In the genomic region with DNA sequence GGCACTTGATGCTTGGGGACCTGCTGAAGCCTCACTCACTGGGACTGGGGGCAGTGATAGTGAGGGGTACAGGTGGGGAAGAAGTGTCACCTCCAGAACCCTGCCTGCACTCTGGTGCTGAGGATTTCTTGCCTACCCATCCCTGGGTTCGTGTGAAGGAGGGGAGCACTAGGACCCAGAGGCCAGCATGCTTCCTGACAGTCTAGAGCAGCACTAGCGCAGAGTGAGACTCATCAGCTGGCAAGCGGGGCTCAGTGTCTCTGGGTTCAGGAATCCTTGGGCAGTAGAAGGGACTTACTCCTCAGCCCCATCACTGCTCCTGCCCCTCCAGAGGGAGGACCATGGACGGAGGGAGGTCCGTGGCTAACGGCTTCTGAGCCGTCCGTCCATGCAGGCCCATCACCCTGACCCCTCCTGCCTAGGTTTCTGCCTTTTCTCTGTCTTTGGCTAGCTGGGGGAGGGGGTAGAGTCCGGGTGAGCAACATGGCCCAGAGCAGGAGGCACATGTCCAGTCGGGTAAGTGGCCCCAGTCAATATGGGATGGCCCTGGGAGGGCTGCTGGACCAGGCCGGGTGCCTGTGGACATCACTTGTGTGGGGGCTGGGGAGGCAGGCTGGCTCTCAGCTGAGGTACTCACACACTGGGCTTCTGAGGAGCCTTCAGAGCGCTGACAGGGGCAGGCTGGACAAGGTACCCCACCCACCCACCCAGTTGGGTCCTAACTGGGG, we compare ENCODE assay signal across 8 mouse cellular contexts. TPM values are rescaled to one million over a fixed set of nuclear protein-coding genes. Genes with fewer than 3 reads are reported as not detected.
DNase-seq lines count a peak whose midpoint lies in the region; TF ChIP-seq lines count a peak whose summit lies in the region.

No protein-coding gene starts in this region.

- no peaks in the 10 kb centered on the region for H3K9me3 ChIP-seq in limb, embryonic 10.5 days (replicated peaks)

- peak overlapping the region; percentile 45 for H3K4me3 ChIP-seq in limb, embryonic 10.5 days
- H3K4me3 ChIP-seq in olfactory bulb, adult 2 months (ENCODE audit: insufficient read depth, low read depth, low read length), result peak overlapping the region; percentile 86

- TF ChIP-seq CTCF in olfactory bulb, adult 2 months (IDR thresholded peaks at IDR 0.05; ENCODE audit: insufficient read depth, low read depth, low read length), result no peak

- 14% methylated on average over 12 of the region's 12 CpGs for WGBS in limb, embryonic 10.5 days
- WGBS in olfactory bulb, adult 2 months, result 11% methylated on average over 12 of the region's 12 CpGs

- no peaks in the 10 kb centered on the region for H3K27me3 ChIP-seq in limb, embryonic 10.5 days (ENCODE audit: low read depth, poor library complexity, severe bottlenecking)

- H3K27ac ChIP-seq in limb, embryonic 10.5 days, result peak overlapping the region; percentile 26
- H3K27ac ChIP-seq in olfactory bulb, adult 2 months (ENCODE audit: insufficient read depth, low read depth, low read length), result peak overlapping the region; percentile 83

- peak; percentile 70 for DNase-seq in layer of hippocampus, adult 11-12 months (ENCODE audit: low spot score)
- no peak for DNase-seq in layer of hippocampus, adult 9-10 months (ENCODE audit: low spot score)
- DNase-seq in embryo, embryonic 10 days (ENCODE audit: low spot score), result peak; percentile 79
- peak; percentile 34 for DNase-seq in heart, postnatal 4 days
- DNase-seq in limb, embryonic 10.5 days (ENCODE audit: low spot score), result peak; percentile 67
- DNase-seq in thymus, adult 18-20 months, result no peak
- DNase-seq in ovary, postnatal 10 days (ENCODE audit: low spot score), result no peak

- peaks cover 12% of the 10 kb centered on the region for H3K4me1 ChIP-seq in limb, embryonic 10.5 days
- peaks cover 35% of the 10 kb centered on the region for H3K4me1 ChIP-seq in olfactory bulb, adult 2 months (ENCODE audit: control insufficient read depth, insufficient read depth, low read length)

- TF ChIP-seq POLR2A in olfactory bulb, adult 2 months (IDR thresholded peaks at IDR 0.05; ENCODE audit: insufficient read depth, low read depth, low read length), result peak; percentile 18; the same call in 1 of the 2 replicates

- peaks cover 30% of the 10 kb centered on the region for H3K36me3 ChIP-seq in limb, embryonic 10.5 days

RNA-seq across cellular contexts. Expression of a gene that starts 13.8 kb away (rescaled TPM):
- 100 to 1,000 TPM; 122 to 123 TPM for total RNA-seq in heart, postnatal 4 days (2021)
- polyA plus RNA-seq in limb, embryonic 10.5 days (2016; fragmentation: Nextera tagmentation; extraction: Ambion mirVana), result 96.4 and 108 TPM in 2 replicates
- polyA plus RNA-seq in olfactory bulb, adult 2 months (2012; ENCODE audit: insufficient read depth, insufficient read length, low replicate concordance, missing spikeins), result 187 TPM in 1 of 2 replicates, not detected in the other

RNA-seq across cellular contexts. Expression of a gene that starts 23.4 kb away (rescaled TPM):
- total RNA-seq in heart, postnatal 4 days (2021), result under 1 TPM in 1 of 2 experiments, not detected in 1; 0.14 TPM
- polyA plus RNA-seq in limb, embryonic 10.5 days (2016; fragmentation: Nextera tagmentation; extraction: Ambion mirVana), result 0.80 and 1.6 TPM in 2 replicates
- not detected in 2 replicates for polyA plus RNA-seq in olfactory bulb, adult 2 months (2012; ENCODE audit: insufficient read depth, insufficient read length, low replicate concordance, missing spikeins)

RNA-seq across cellular contexts. Expression of a gene that starts 23.4 kb away (rescaled TPM):
- 1 to 10 TPM; 1.6 to 1.8 TPM for total RNA-seq in heart, postnatal 4 days (2021)
- polyA plus RNA-seq in limb, embryonic 10.5 days (2016; fragmentation: Nextera tagmentation; extraction: Ambion mirVana), result 10.9 and 13.7 TPM in 2 replicates
- polyA plus RNA-seq in olfactory bulb, adult 2 months (2012; ENCODE audit: insufficient read depth, insufficient read length, low replicate concordance, missing spikeins), result not detected in 2 replicates

RNA-seq across cellular contexts. Expression of a gene that starts 40.1 kb away (rescaled TPM):
- total RNA-seq in heart, postnatal 4 days (2021), result under 1 TPM in 1 of 2 experiments, not detected in 1; 0.12 TPM
- polyA plus RNA-seq in limb, embryonic 10.5 days (2016; fragmentation: Nextera tagmentation; extraction: Ambion mirVana), result 0.23 and 0.25 TPM in 2 replicates
- polyA plus RNA-seq in olfactory bulb, adult 2 months (2012; ENCODE audit: insufficient read depth, insufficient read length, low replicate concordance, missing spikeins), result not detected in 2 replicates

RNA-seq across cellular contexts. Expression of a gene that starts 44.3 kb away (rescaled TPM):
- 10 to 100 TPM; 11.7 to 13.1 TPM for total RNA-seq in heart, postnatal 4 days (2021)
- 34.2 and 51.8 TPM in 2 replicates for polyA plus RNA-seq in limb, embryonic 10.5 days (2016; fragmentation: Nextera tagmentation; extraction: Ambion mirVana)
- polyA plus RNA-seq in olfactory bulb, adult 2 months (2012; ENCODE audit: insufficient read depth, insufficient read length, low replicate concordance, missing spikeins), result not detected in 2 replicates

Comparison
In these comparisons a context has a peak if more than half of its experiments do, and no peak if none do; other contexts are left out.
1. DNase-seq: peak in layer of hippocampus, adult 11-12 months (single experiment), embryo, embryonic 10 days (single experiment), heart, postnatal 4 days (single experiment) and limb, embryonic 10.5 days (single experiment); none in layer of hippocampus, adult 9-10 months (single experiment), thymus, adult 18-20 months (0 of 2) and ovary, postnatal 10 days (single experiment).